Mouse (Mus musculus): ENCODE data around the gene Fuca2.
A peak's percentile ranks its signal among the peaks of the same experiment; 100 is the strongest.
"Not testable (repeated sequence)": the region's sequence is repeated elsewhere in the genome, so short reads cannot be mapped to it uniquely, and the experiment has no call there.

Fuca2 gene

GRCm38 (mm10) chr10:13499331-13499730 is at the start of gene Fuca2:
Fuca2 (plus strand) TSS chr10:13499540.
- DNase-seq (ENCODE audit: low spot score in 2 of 2): no peak

GRCm38 (mm10) chr10:13451640-13452039 is 47.7 kb upstream of the Fuca2 start:
- no peak for DNase-seq (ENCODE audit: low spot score in 2 of 2)

GRCm38 (mm10) chr10:13453200-13453990 is 45.9 kb upstream of the Fuca2 start:
- no peak for DNase-seq (ENCODE audit: low spot score in 2 of 2)

- not testable (repeated sequence) for DNase-seq (ENCODE audit: low spot score in 2 of 2)
Observed at GRCm38 (mm10) chr10:13464295-13464694, 35.0 kb upstream of the Fuca2 start.

- DNase-seq (ENCODE audit: low spot score in 2 of 2): no peak
Observed at GRCm38 (mm10) chr10:13466925-13467324, 32.4 kb upstream of the Fuca2 start.

GRCm38 (mm10) chr10:13468025-13468529 is 31.3 kb upstream of the Fuca2 start:
- not testable (repeated sequence) for DNase-seq (ENCODE audit: low spot score in 2 of 2)

- DNase-seq (ENCODE audit: low spot score in 2 of 2): no peak
Observed at GRCm38 (mm10) chr10:13470236-13470635, 29.1 kb upstream of the Fuca2 start.

GRCm38 (mm10) chr10:13473287-13473832 is 26.0 kb upstream of the Fuca2 start:
- DNase-seq (ENCODE audit: low spot score in 2 of 2): no peak

- DNase-seq (ENCODE audit: low spot score in 2 of 2): no peak
Observed at GRCm38 (mm10) chr10:13473833-13474567, 25.3 kb upstream of the Fuca2 start, which contains the start of gene Phactr2. Phactr2 (minus strand) TSS chr10:13474412.

- DNase-seq (ENCODE audit: low spot score in 2 of 2): no peak
Observed at GRCm38 (mm10) chr10:13474568-13474955, 24.8 kb upstream of the Fuca2 start.

GRCm38 (mm10) chr10:13475121-13475520 is 24.2 kb upstream of the Fuca2 start:
- DNase-seq (ENCODE audit: low spot score in 2 of 2): no peak

GRCm38 (mm10) chr10:13479341-13479740 is 20.0 kb upstream of the Fuca2 start:
- no peak for DNase-seq (ENCODE audit: low spot score in 2 of 2)

GRCm38 (mm10) chr10:13485958-13486357 is 13.4 kb upstream of the Fuca2 start:
- DNase-seq (ENCODE audit: low spot score in 2 of 2): no peak

GRCm38 (mm10) chr10:13489671-13490070 is 9.7 kb upstream of the Fuca2 start:
- DNase-seq (ENCODE audit: low spot score in 2 of 2): no peak

GRCm38 (mm10) chr10:13493978-13494686 is 5.2 kb upstream of the Fuca2 start:
- DNase-seq (ENCODE audit: low spot score in 2 of 2): no peak

GRCm38 (mm10) chr10:13496315-13496714 is 3.0 kb upstream of the Fuca2 start:
- DNase-seq (ENCODE audit: low spot score in 2 of 2): no peak

GRCm38 (mm10) chr10:13500473-13500872 is 1.1 kb downstream of the Fuca2 start:
- no peak for DNase-seq (ENCODE audit: low spot score in 2 of 2)

- DNase-seq (ENCODE audit: low spot score in 2 of 2): peak; percentile 78 to 79
Observed at GRCm38 (mm10) chr10:13500938-13501496, 1.7 kb downstream of the Fuca2 start.

GRCm38 (mm10) chr10:13501533-13501932 is 2.2 kb downstream of the Fuca2 start:
- DNase-seq (ENCODE audit: low spot score in 2 of 2): not testable (repeated sequence)

- no peak for DNase-seq (ENCODE audit: low spot score in 2 of 2)
Observed at GRCm38 (mm10) chr10:13502371-13502770, 3.0 kb downstream of the Fuca2 start.

- no peak for DNase-seq (ENCODE audit: low spot score in 2 of 2)
Observed at GRCm38 (mm10) chr10:13521857-13522256, 22.5 kb downstream of the Fuca2 start.

Measured in frontal cortex, postnatal 25 days (tissue).